Mouse (Mus musculus): ENCODE data around the gene Slc25a26. TPM values are rescaled to one million over a fixed set of nuclear protein-coding genes. Genes with fewer than 3 reads are reported as not detected.

Gene Slc25a26
- total RNA-seq, 2 experiments from 2014 or later: 17.8 to 18.9 TPM

- no peak for DNase-seq
- intact Hi-C loops (cut with DNase I): no loop called here
Measured at GRCm38 (mm10) chr6:94596051-94596760, 96.1 kb downstream of the Slc25a26 start.

DNA sequence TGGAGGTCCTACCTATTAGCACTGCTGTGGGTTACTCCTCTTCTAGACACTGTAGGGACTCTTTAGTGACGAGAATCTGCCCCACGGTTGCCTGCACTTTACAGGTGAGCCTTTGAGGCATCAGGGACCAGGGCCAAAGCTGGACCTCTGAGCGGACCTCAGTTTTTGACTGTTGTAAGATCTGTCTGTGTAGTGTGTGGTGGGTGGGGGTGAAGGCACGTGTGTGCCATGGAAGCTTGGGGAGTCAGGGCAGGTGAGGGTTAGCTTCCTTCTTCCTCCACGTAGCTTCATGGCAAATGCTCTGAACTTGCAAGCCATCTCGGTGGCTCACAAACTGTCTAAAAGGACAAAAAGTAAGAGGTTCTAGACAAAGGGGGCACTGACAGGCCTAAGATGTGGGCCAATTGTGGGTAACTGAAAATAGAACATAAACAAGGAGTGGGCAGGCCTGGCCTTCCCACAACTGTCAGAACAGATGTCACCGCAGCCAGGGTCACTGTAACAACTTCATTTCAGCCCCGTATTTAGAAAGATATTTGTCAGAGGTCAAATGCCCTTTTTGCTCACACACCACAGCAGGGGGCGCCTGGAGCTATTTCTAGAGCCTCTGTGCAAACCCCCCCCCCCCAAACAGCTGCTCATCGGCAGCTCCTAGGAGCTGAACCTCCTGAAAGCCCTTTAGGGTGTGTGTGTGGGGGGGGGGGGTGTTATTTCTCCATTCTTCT, 96.8 kb downstream of the Slc25a26 start:
- no peak for DNase-seq
- intact Hi-C loops (cut with DNase I): loop anchor here (1.0 kb wide), 1 partner anchor 370 kb away; no protein-coding TSS in a partner anchor

DNA sequence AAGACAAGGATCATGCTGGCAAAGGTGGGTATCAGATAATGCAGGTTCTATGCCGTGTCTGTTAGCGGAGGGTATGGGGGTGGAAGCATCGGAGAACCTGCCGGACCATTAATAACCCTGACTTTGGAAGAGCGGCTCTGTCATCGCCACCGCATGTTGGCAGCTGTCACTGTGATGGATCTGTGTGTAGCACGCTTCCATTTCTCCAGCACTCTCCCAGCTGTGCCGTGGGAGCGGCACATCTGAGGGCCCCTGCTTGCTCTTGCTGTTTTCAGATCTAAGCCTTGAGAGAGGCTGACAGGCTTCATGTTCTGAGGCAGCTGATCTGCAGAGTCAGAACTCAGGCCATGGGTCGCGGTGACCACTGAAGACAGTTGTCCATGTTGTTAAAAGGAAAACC, 98.3 kb downstream of the Slc25a26 start:
- intact Hi-C loops (cut with DNase I): no loop called here

DNA sequence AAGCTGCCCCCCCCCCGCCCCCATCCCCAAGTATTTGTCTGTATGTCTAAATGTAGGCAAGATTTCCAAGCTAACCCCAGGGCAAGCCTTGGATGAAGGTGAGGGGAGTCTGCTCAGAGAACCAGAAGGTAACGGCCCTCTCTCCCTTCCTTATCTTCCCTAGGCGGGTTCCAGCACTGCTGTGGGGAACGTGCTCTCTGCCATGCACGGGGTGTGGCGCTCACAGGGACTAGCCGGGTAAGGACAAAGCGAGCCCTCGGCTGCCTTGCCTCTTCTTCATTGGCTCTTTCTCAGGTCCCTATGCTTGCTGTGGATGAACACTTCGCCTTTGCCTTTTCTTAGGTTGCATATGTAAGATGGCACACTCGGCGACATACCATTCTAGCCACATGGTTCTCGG, 98.9 kb downstream of the Slc25a26 start:
- intact Hi-C loops (cut with DNase I): no loop called here
- no peak for DNase-seq

More for the DNA sequence above, 98.3 kb downstream of the Slc25a26 start:
- DNase-seq: no peak

- intact Hi-C loops (cut with DNase I): loop anchor here (5.0 kb wide), 1 partner anchor 54 kb away; no protein-coding TSS in a partner anchor
- DNase-seq: peak; percentile 56 to 63
Measured at GRCm38 (mm10) chr6:94601101-94601500, 101.0 kb downstream of the Slc25a26 start.

- intact Hi-C loops (cut with DNase I): loop anchor here (5.0 kb wide), 1 partner anchor 55 kb away; no protein-coding TSS in a partner anchor
- DNase-seq: no peak
Measured at GRCm38 (mm10) chr6:94601811-94602210, 101.7 kb downstream of the Slc25a26 start.

DNA sequence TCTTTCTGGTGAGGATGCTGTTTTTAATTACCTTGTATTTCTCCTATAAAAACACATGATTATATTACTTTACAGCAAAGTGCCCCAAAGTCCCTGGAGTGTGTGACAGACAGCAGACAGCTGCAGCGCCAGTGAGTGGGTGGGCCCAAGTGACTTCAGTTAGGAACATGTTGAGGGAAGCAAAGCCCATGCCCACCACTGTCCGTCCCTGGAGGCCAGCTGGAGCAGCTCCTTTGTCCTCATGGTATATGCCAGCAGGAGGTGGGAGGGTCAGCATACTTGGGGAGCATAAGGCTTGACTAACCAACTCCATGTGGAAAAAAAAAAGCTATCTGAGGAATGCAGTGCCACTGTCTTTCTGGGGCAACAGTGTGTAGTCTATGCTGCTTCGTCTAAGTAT, 103.9 kb downstream of the Slc25a26 start:
- intact Hi-C loops (cut with DNase I): loop anchor here (5.0 kb wide), 1 partner anchor 57 kb away; no protein-coding TSS in a partner anchor
- DNase-seq: no peak

DNA sequence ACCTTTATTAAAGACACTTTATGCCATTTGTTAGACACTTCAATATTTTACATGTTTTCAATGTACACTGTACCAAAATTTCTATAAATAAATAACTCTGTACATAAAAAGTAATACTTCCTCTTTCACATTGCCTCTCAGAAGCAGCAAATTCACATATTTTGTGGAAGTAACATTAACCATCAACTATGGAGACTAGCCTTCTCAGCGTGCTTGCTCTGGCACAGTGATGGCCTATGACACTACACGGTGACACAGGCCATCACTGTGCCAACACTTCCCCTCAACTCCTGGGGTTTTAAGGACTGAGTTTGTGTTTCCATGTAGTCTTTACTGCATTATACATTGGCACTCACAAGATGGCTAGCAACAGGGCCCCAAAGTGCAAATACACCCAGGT, 104.4 kb downstream of the Slc25a26 start:
- no peak for DNase-seq
- intact Hi-C loops (cut with DNase I): loop anchor here (5.0 kb wide), 1 partner anchor 57 kb away; no protein-coding TSS in a partner anchor

- no peak for DNase-seq
- intact Hi-C loops (cut with DNase I): no loop called here
Measured at GRCm38 (mm10) chr6:94613235-94613895, 113.2 kb downstream of the Slc25a26 start.

- intact Hi-C loops (cut with DNase I): no loop called here
Measured at GRCm38 (mm10) chr6:94614346-94614745, 114.2 kb downstream of the Slc25a26 start.

DNA sequence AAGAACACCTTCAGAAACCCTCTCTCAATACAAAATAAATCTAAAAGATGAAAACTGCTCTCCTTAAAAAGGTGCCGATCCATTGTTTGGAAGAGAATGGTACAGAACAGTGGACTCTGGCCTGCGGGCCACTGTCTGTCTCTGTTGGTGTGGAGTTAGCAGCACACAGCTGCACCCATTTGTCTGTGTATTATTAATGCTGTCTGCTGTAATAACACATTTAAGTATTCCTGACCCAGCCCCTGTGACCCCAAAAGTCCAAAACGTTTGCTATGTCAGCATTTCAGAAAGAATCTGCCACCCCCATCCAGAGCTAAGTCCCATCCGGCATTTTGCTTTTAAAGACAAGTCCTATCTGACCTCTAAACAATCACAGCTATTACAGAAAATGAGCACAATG, 115.8 kb downstream of the Slc25a26 start:
- intact Hi-C loops (cut with DNase I): no loop called here
- no peak for DNase-seq

More at GRCm38 (mm10) chr6:94614346-94614745, 114.2 kb downstream of the Slc25a26 start:
- DNase-seq: no peak

DNA sequence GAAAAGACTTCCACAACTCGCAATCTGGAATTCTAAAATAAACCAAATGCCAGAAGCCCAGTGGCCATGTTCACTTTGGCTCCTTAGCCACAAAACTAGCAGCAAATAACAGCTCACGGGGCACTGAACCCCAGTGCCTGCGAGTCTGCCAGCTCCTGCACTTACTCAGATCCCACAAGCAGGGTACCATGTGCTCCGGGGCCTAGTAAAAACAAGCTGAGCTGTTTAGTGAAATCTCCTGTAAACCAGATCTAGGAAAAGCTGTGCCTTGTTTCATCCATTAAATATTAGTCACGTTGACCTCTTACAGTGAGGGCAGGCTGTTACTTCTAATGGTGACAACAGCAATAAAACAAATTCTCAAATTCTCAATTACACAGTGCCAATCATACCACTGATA, 118.5 kb downstream of the Slc25a26 start:
- intact Hi-C loops (cut with DNase I): no loop called here
- no peak for DNase-seq

- no peak for DNase-seq
- intact Hi-C loops (cut with DNase I): loop anchor here (5.0 to 10.0 kb wide), 6 partner anchors 42 to 367 kb away; no protein-coding TSS in a partner anchor
Measured at GRCm38 (mm10) chr6:94620287-94620686, 120.2 kb downstream of the Slc25a26 start.

DNA sequence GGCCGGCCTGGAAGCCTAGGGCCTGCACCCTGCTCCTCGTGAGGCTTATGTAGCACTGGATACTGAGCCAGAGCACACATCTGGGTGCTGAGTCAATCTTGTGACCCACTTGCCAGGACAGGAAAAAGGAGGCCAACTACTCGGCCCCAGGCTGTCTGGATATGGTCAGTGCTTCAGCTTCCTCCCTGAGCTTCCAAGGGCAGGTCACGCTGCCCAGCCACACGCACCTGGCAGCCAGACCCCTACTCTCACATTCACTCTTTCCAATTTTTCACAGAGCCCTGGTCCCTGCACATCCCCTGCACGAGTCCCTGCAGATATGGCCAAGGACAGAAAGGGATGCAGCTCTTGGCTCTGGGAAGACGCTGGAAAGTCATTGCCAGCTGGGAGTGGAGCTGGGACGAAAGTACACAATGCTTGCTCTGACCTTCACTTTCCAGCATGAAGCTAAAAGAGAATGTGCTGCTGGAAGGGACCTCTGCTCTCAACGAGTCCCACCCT, 120.7 kb downstream of the Slc25a26 start:
- DNase-seq: peak; percentile 60 to 78
- intact Hi-C loops (cut with DNase I): loop anchor here (5.0 to 10.0 kb wide), 6 partner anchors 41 to 366 kb away; no protein-coding TSS in a partner anchor

GRCm38 (mm10) chr6:94622983-94623382, 122.9 kb downstream of the Slc25a26 start:
- intact Hi-C loops (cut with DNase I): loop anchor here (1.0 to 10.0 kb wide), 7 partner anchors 39 to 364 kb away; no protein-coding TSS in a partner anchor
- DNase-seq: peak; percentile 75 to 78

GRCm38 (mm10) chr6:94624543-94624942, 124.4 kb downstream of the Slc25a26 start:
- no peak for DNase-seq
- intact Hi-C loops (cut with DNase I): loop anchor here (5.0 to 10.0 kb wide), 6 partner anchors 38 to 363 kb away; no protein-coding TSS in a partner anchor

DNA sequence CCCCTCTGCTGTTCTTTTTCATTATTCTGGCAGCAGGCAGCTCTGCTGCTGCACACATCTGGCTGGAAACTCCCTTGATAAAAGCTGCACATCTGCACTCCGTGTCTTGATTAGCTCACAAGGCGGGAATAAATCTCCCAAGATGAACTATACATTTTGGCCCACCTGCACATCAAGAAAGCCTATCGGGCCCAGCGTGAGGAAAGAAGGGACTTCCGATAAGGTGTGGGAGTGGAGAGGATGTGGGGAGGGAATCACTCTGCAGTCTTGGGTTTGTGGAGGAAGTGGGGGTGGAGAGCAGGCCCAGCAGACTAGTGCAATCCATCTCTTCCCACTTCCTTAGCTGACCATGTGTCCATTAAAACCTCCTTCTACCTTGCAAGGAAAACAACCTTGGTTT, 125.8 kb downstream of the Slc25a26 start:
- DNase-seq: no peak
- intact Hi-C loops (cut with DNase I): loop anchor here (2.0 to 10.0 kb wide), 2 partner anchors 73 to 179 kb away; no protein-coding TSS in a partner anchor

DNA sequence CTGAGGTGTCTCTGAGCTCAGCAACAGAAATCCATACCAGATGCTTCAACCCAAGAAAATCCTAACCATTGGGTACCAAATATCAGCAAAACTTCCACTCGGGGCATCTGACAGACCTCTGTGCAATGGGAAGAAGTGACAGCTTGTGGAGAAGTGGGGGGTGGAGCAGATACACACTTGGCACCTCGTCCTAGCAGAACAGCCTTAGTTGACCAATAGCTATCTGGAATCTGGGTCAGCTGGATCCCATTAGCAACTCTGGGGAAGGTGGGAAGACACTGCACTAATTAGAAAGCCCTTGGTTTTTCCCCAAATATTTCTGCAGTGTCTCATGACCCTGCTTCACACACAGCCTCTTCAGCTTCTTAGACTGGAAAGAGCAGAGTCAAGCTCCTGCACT, 126.7 kb downstream of the Slc25a26 start:
- DNase-seq: no peak
- intact Hi-C loops (cut with DNase I): loop anchor here (2.0 to 10.0 kb wide), 2 partner anchors 72 to 178 kb away; no protein-coding TSS in a partner anchor

DNA sequence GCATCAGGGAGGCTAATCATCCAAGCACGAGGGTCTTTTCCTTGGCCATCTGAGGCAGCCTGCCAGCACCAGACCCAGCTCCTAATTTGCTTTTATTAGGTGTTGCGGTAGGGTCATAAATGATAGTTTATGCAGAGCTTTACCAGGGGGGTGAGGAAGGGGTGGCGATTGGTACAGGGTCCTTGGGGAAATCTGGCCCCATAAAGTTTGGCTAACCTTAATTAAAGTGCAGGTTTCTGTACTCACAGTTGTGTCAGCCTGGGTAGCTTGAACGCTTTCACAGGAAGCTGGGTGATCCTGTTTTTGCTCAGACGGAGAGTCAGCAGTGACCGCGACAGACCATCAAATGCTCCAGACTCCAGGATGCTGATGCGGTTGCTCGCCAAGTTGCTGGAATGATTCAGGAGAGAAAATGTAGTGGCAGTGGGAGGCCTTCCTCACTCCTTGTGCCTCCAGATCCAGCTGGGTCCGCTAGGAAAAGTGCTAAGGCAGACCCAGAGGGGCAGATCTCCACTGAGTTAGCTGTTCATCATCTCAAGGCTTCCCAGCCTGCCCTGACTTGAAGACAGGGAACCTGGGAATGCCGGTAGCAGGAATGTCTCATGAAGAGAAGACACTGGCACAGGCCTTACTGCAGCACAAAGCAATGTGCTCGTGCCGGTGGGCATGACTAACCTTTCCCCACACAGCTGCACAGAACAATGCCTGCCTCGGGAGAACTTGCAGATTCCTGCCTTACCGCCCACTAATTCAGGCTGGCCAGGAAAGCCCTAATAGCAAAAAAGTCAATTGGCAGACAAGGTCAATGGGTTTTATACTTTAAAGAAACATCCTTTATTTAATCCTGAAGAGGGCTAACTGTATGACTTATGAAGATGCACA, 127.8 kb downstream of the Slc25a26 start:
- DNase-seq: no peak

More for the DNA sequence above, 127.8 kb downstream of the Slc25a26 start:
- intact Hi-C loops (cut with DNase I): loop anchor here (2.0 to 10.0 kb wide), 3 partner anchors 17 to 177 kb away; no protein-coding TSS in a partner anchor

Data from heart, postnatal 36 days (tissue).